Mouse (Mus musculus): ENCODE data around the gene Pigh. TPM values are rescaled to one million over a fixed set of nuclear protein-coding genes. Genes with fewer than 3 reads are reported as not detected.

Gene Pigh
- total RNA-seq, 2 experiments from 2014 or later: 8.3 to 9.6 TPM

GRCm38 (mm10) chr12:79069187-79069608 is 20.3 kb downstream of the Pigh start:
- no peak for DNase-seq (ENCODE audit: low spot score in 2 of 2)

GRCm38 (mm10) chr12:79068306-79068705 is 21.1 kb downstream of the Pigh start:
- DNase-seq (ENCODE audit: low spot score in 2 of 2): no peak

- DNase-seq (ENCODE audit: low spot score in 2 of 2): no peak
Observed at GRCm38 (mm10) chr12:79067526-79067925, 21.9 kb downstream of the Pigh start.

GRCm38 (mm10) chr12:79066431-79066830 is 23.0 kb downstream of the Pigh start:
- no peak for DNase-seq (ENCODE audit: low spot score in 2 of 2)

- DNase-seq (ENCODE audit: low spot score in 2 of 2): no peak
Observed at GRCm38 (mm10) chr12:79064451-79064850, 25.0 kb downstream of the Pigh start.

GRCm38 (mm10) chr12:79060766-79061652 is 28.4 kb downstream of the Pigh start:
- no peak for DNase-seq (ENCODE audit: low spot score in 2 of 2)

- DNase-seq (ENCODE audit: low spot score in 2 of 2): no peak
Observed at GRCm38 (mm10) chr12:79060134-79060533, 29.3 kb downstream of the Pigh start.

- no peak for DNase-seq (ENCODE audit: low spot score in 2 of 2)
Observed at GRCm38 (mm10) chr12:79059573-79059972, 29.9 kb downstream of the Pigh start.

GRCm38 (mm10) chr12:79055276-79055675 is 34.2 kb downstream of the Pigh start:
- no peak for DNase-seq (ENCODE audit: low spot score in 2 of 2)

GRCm38 (mm10) chr12:79052073-79052472 is 37.4 kb downstream of the Pigh start:
- no peak for DNase-seq (ENCODE audit: low spot score in 2 of 2)

GRCm38 (mm10) chr12:79050545-79051212 is 38.8 kb downstream of the Pigh start:
- DNase-seq (ENCODE audit: low spot score in 2 of 2): no peak

- no peak for DNase-seq (ENCODE audit: low spot score in 2 of 2)
Observed at GRCm38 (mm10) chr12:79049807-79050206, 39.6 kb downstream of the Pigh start.

- no peak for DNase-seq (ENCODE audit: low spot score in 2 of 2)
Observed at GRCm38 (mm10) chr12:79048898-79049297, 40.6 kb downstream of the Pigh start.

- DNase-seq (ENCODE audit: low spot score in 2 of 2): no peak
Observed at GRCm38 (mm10) chr12:79047203-79047602, 42.2 kb downstream of the Pigh start.

- DNase-seq (ENCODE audit: low spot score in 2 of 2): no peak
Observed at GRCm38 (mm10) chr12:79046171-79046570, 43.3 kb downstream of the Pigh start.

GRCm38 (mm10) chr12:79044668-79045067 is 44.8 kb downstream of the Pigh start:
- no peak for DNase-seq (ENCODE audit: low spot score in 2 of 2)

- DNase-seq (ENCODE audit: low spot score in 2 of 2): no peak
Observed at GRCm38 (mm10) chr12:79041436-79041835, 48.0 kb downstream of the Pigh start.

GRCm38 (mm10) chr12:79040201-79040827 is 49.1 kb downstream of the Pigh start:
- DNase-seq (ENCODE audit: low spot score in 2 of 2): no peak

GRCm38 (mm10) chr12:79039708-79040107 is 49.7 kb downstream of the Pigh start:
- DNase-seq (ENCODE audit: low spot score in 2 of 2): no peak

- no peak for DNase-seq (ENCODE audit: low spot score in 2 of 2)
Observed at GRCm38 (mm10) chr12:79035349-79035748, 54.1 kb downstream of the Pigh start.

GRCm38 (mm10) chr12:79034331-79034730 is 55.1 kb downstream of the Pigh start:
- no peak for DNase-seq (ENCODE audit: low spot score in 2 of 2)
